Mouse (Mus musculus) myocyte (in vitro differentiated cells): Measurements from ENCODE around the gene Ddost. TPM values are rescaled to one million over a fixed set of nuclear protein-coding genes. Genes with fewer than 3 reads are reported as not detected.

Experiments used
- H3K27me3 ChIP-seq: one replicate; pipeline ENCODE4 v1.6.1; 2011; ENCODE audit not compliant: control insufficient read depth, insufficient read depth, insufficient read length
- H3K36me3 ChIP-seq: one replicate; pipeline ENCODE4 v1.6.1; 2011; ENCODE audit not compliant: control insufficient read depth, insufficient read depth
- H3K4me2 ChIP-seq: one replicate; pipeline ENCODE4 v1.6.1; 2011; ENCODE audit warnings: low read depth, control low read depth
- H3K4me3 ChIP-seq: one replicate; pipeline ENCODE4 v1.5.1; 2011; ENCODE audit warnings: mild to moderate bottlenecking, control low read depth, moderate library complexity
- H3K79me2 ChIP-seq: one replicate; pipeline ENCODE4 v1.6.1; 2011; ENCODE audit not compliant: control insufficient read depth, insufficient read depth
- H3ac ChIP-seq: one replicate; pipeline ENCODE4 v1.6.1; 2011; ENCODE audit not compliant: control insufficient read depth, insufficient read length
- CEBPB ChIP-seq: IDR thresholded peaks from 2 replicates; pipeline ENCODE4 v1.6.1; 2011; ENCODE audit warnings: mild to moderate bottlenecking, moderate library complexity; ENCODE audit not compliant: poor library complexity, insufficient read depth, severe bottlenecking
- E2F4 ChIP-seq: IDR thresholded peaks from one replicate; pipeline ENCODE4 v1.6.1; 2011; ENCODE audit warnings: mild to moderate bottlenecking, control low read depth, moderate library complexity; ENCODE audit not compliant: insufficient read depth
- MAX ChIP-seq: IDR thresholded peaks from one replicate; pipeline ENCODE4 v1.6.1; 2011; ENCODE audit warnings: low read depth, mild to moderate bottlenecking, control low read depth
- MYOD1 ChIP-seq, 3 experiments: IDR thresholded peaks; one replicate each; pipeline ENCODE4 v1.6.1; 2011; ENCODE audit warnings: control low read depth in 2 of 3, low read depth in 2 of 3, mild to moderate bottlenecking in 2 of 3, moderate library complexity in 1 of 3; ENCODE audit not compliant: insufficient read length in 2 of 3, control insufficient read depth in 1 of 3
- MYOG ChIP-seq, 3 experiments: IDR thresholded peaks; one replicate each; pipeline ENCODE4 v1.6.1; 2011; ENCODE audit warnings: control low read depth in 2 of 3, low read depth in 2 of 3, mild to moderate bottlenecking in 2 of 3; ENCODE audit not compliant: insufficient read length in 2 of 3, control insufficient read depth in 1 of 3, insufficient read depth in 1 of 3
- POLR2A ChIP-seq: IDR thresholded peaks from one replicate; pipeline ENCODE4 v1.6.1; 2011; ENCODE audit warnings: low read depth, mild to moderate bottlenecking, control low read depth, moderate library complexity; ENCODE audit not compliant: insufficient read length
- POLR2AphosphoS2 ChIP-seq: IDR thresholded peaks from one replicate; pipeline ENCODE4 v1.6.1; 2011; ENCODE audit warnings: low read depth, control low read depth; ENCODE audit not compliant: insufficient read length
- REST ChIP-seq: IDR thresholded peaks from one replicate; pipeline ENCODE4 v1.6.1; 2011; ENCODE audit warnings: mild to moderate bottlenecking, control low read depth, moderate library complexity; ENCODE audit not compliant: insufficient read depth, insufficient read length
- SRF ChIP-seq: IDR thresholded peaks from one replicate; pipeline ENCODE4 v1.6.1; 2011; ENCODE audit warnings: low read depth; ENCODE audit not compliant: control insufficient read depth, insufficient read length
- TCF12 ChIP-seq: IDR thresholded peaks from one replicate; pipeline ENCODE4 v1.6.1; 2011; ENCODE audit warnings: mild to moderate bottlenecking, control low read depth; ENCODE audit not compliant: poor library complexity, insufficient read depth, severe bottlenecking
- TCF3 ChIP-seq: IDR thresholded peaks from one replicate; pipeline ENCODE4 v1.6.1; 2011; ENCODE audit warnings: low read depth, control low read depth; ENCODE audit not compliant: insufficient read length
- USF1 ChIP-seq: IDR thresholded peaks from one replicate; pipeline ENCODE4 v1.6.1; 2011; ENCODE audit warnings: low read depth, mild to moderate bottlenecking, control low read depth, moderate library complexity
- polyA plus RNA-seq: library from polyadenylated mRNA; unstranded; fragments of >200 nt; fragmentation: generic; extraction: Trizol; gene quantifications from one replicate; pipeline ENCODE4 v1.2.1, GENCODE M21; 2012; ENCODE audit warnings: missing spikeins

Gene Ddost
- polyA plus RNA-seq, 1 experiment: 162 TPM

GRCm38 (mm10) chr4:138288691-138289090 lies 15.8 kb upstream of the Ddost start:
- no peak overlapping the region for H3K4me3 ChIP-seq
- peaks cover 52% of the 10 kb centered on the region for H3K27me3 ChIP-seq
- no peaks in the 10 kb centered on the region for H3K36me3 ChIP-seq
- no peak overlapping the region for H3K4me2 ChIP-seq
- no peak overlapping the region for H3ac ChIP-seq
- TF ChIP-seq USF1 (no peak), MAX (no peak), MYOG (IDR thresholded peaks at IDR 0.05; ENCODE audit: control insufficient read depth in 1 of 3, insufficient read depth in 1 of 3, insufficient read length in 2 of 3, low read depth in 2 of 3) (no peak), TCF3 (no peak), POLR2AphosphoS2 (no peak), CEBPB (no peak), E2F4 (no peak), REST (no peak), SRF (no peak), POLR2A (no peak), TCF12 (no peak), MYOD1 (IDR thresholded peaks at IDR 0.05; ENCODE audit: control insufficient read depth in 1 of 3, insufficient read length in 2 of 3, low read depth in 2 of 3) (no peak)
- H3K79me2 ChIP-seq: no peaks in the 10 kb centered on the region

- H3K27me3 ChIP-seq: peaks cover 51% of the 10 kb centered on the region
- no peak for TF ChIP-seq MYOD1 (IDR thresholded peaks at IDR 0.05; ENCODE audit: control insufficient read depth in 1 of 3, insufficient read length in 2 of 3, low read depth in 2 of 3)
- TF ChIP-seq E2F4: no peak
- H3K79me2 ChIP-seq: no peaks in the 10 kb centered on the region
- no peak overlapping the region for H3ac ChIP-seq
- H3K4me3 ChIP-seq: no peak overlapping the region
- no peak overlapping the region for H3K4me2 ChIP-seq
- no peaks in the 10 kb centered on the region for H3K36me3 ChIP-seq
Measured at GRCm38 (mm10) chr4:138292028-138292427, 12.5 kb upstream of the Ddost start.

GRCm38 (mm10) chr4:138293261-138293948 lies 11.1 kb upstream of the Ddost start:
- Histone ChIP-seq H3K36me3 (no peaks in the 10 kb centered on the region), H3K27me3 (peaks cover 41% of the 10 kb centered on the region), H3ac (no peak overlapping the region), H3K4me2 (no peak overlapping the region), H3K79me2 (no peaks in the 10 kb centered on the region), H3K4me3 (no peak overlapping the region)
- TF ChIP-seq SRF: no peak
- no peak for TF ChIP-seq MYOG (IDR thresholded peaks at IDR 0.05; ENCODE audit: control insufficient read depth in 1 of 3, insufficient read depth in 1 of 3, insufficient read length in 2 of 3, low read depth in 2 of 3)
- no peak for TF ChIP-seq CEBPB
- TF ChIP-seq POLR2AphosphoS2: no peak
- no peak for TF ChIP-seq POLR2A
- no peak for TF ChIP-seq E2F4
- TF ChIP-seq REST: no peak
- TF ChIP-seq USF1: no peak
- TF ChIP-seq MYOD1 (IDR thresholded peaks at IDR 0.05; ENCODE audit: control insufficient read depth in 1 of 3, insufficient read length in 2 of 3, low read depth in 2 of 3): no peak
- TF ChIP-seq MAX: no peak
- no peak for TF ChIP-seq TCF3
- no peak for TF ChIP-seq TCF12

GRCm38 (mm10) chr4:138293949-138294550 lies 10.5 kb upstream of the Ddost start:
- Histone ChIP-seq H3K79me2 (no peaks in the 10 kb centered on the region), H3K4me2 (no peak overlapping the region), H3K4me3 (no peak overlapping the region), H3K36me3 (no peaks in the 10 kb centered on the region), H3ac (no peak overlapping the region), H3K27me3 (peaks cover 38% of the 10 kb centered on the region)
- TF ChIP-seq USF1: no peak
- no peak for TF ChIP-seq REST
- TF ChIP-seq CEBPB: no peak
- no peak for TF ChIP-seq TCF3
- TF ChIP-seq SRF: no peak
- no peak for TF ChIP-seq TCF12
- TF ChIP-seq MYOD1 (IDR thresholded peaks at IDR 0.05; ENCODE audit: control insufficient read depth in 1 of 3, insufficient read length in 2 of 3, low read depth in 2 of 3): no peak
- no peak for TF ChIP-seq E2F4
- no peak for TF ChIP-seq POLR2AphosphoS2
- no peak for TF ChIP-seq MAX
- no peak for TF ChIP-seq POLR2A
- TF ChIP-seq MYOG (IDR thresholded peaks at IDR 0.05; ENCODE audit: control insufficient read depth in 1 of 3, insufficient read depth in 1 of 3, insufficient read length in 2 of 3, low read depth in 2 of 3): no peak

GRCm38 (mm10) chr4:138301271-138301780 lies 3.2 kb upstream of the Ddost start:
- Histone ChIP-seq H3K79me2 (peaks cover 13% of the 10 kb centered on the region), H3K27me3 (peaks cover 14% of the 10 kb centered on the region), H3K4me3 (no peak overlapping the region), H3ac (no peak overlapping the region), H3K36me3 (no peaks in the 10 kb centered on the region), H3K4me2 (no peak overlapping the region)
- TF ChIP-seq REST: no peak
